Mouse (Mus musculus): ENCODE data around the gene Gpx2. TPM values are rescaled to one million over a fixed set of nuclear protein-coding genes. Genes with fewer than 3 reads are reported as not detected.
A peak's percentile ranks its signal among the peaks of the same experiment; 100 is the strongest.

The Gpx2 gene
- polyA plus RNA-seq, 1 experiment from 2014 or later, result not detected

DNA sequence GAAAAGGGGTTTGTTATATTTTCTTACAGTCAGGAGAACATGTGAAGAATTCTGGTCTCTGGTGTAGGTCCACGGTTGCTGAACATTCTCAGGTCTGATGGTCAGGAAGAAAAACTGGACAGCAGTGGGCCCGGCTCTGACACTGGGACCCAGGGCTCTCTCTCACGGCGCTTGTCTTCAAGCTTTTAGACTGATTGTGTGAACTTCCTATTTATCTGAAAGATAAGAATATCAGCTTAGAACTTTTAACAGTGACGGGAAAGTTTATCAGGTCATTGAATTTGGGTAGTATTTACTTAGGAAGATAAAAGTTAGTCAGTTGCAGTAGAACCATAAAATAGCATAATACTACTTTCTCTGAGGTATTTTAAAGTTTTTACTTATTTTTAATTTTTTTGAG lies 18.5 kb downstream of the Gpx2 start:
- H3K36me3 ChIP-seq (ENCODE audit: control insufficient read depth, insufficient read depth, low read length), result no peaks in the 10 kb centered on the region
- no peaks in the 10 kb centered on the region for H3K4me1 ChIP-seq (ENCODE audit: control insufficient read depth, insufficient read depth, low read length)
- no peak overlapping the region for H3K4me3 ChIP-seq (ENCODE audit: low read depth, low read length)
- peak; percentile 59 for DNase-seq (ENCODE audit: low spot score, missing footprints)
- 90% methylated on average over 5 of the region's 5 CpGs for WGBS
- no peaks in the 10 kb centered on the region for H3K27me3 ChIP-seq (ENCODE audit: control insufficient read depth, insufficient read depth, low read length)
- H3K4me2 ChIP-seq, result no peak overlapping the region
- no peaks in the 10 kb centered on the region for H3K9me3 ChIP-seq (ENCODE audit: control insufficient read depth, low read length)
- H3K9ac ChIP-seq (ENCODE audit: low read length), result no peak overlapping the region
- no peak for ATAC-seq (ENCODE audit: low FRiP score)
- no peak overlapping the region for H3K27ac ChIP-seq (ENCODE audit: low read depth, low read length)

- no peaks in the 10 kb centered on the region for H3K4me1 ChIP-seq (ENCODE audit: control insufficient read depth, insufficient read depth, low read length)
- no peaks in the 10 kb centered on the region for H3K36me3 ChIP-seq (ENCODE audit: control insufficient read depth, insufficient read depth, low read length)
- peak; percentile 8 for DNase-seq (ENCODE audit: low spot score, missing footprints)
- H3K27ac ChIP-seq (ENCODE audit: low read depth, low read length), result no peak overlapping the region
- H3K27me3 ChIP-seq (ENCODE audit: control insufficient read depth, insufficient read depth, low read length), result no peaks in the 10 kb centered on the region
- 73% methylated on average over 4 of the region's 4 CpGs for WGBS
- no peak overlapping the region for H3K4me2 ChIP-seq
- H3K4me3 ChIP-seq (ENCODE audit: low read depth, low read length), result no peak overlapping the region
- no peaks in the 10 kb centered on the region for H3K9me3 ChIP-seq (ENCODE audit: control insufficient read depth, low read length)
- ATAC-seq (ENCODE audit: low FRiP score), result no peak
- H3K9ac ChIP-seq (ENCODE audit: low read length), result no peak overlapping the region
Observed at GRCm38 (mm10) chr12:76775132-76775531, 20.2 kb downstream of the Gpx2 start.

- no peak overlapping the region for H3K27ac ChIP-seq (ENCODE audit: low read depth, low read length)
- no peak overlapping the region for H3K9ac ChIP-seq (ENCODE audit: low read length)
- H3K4me2 ChIP-seq, result no peak overlapping the region
- no peaks in the 10 kb centered on the region for H3K4me1 ChIP-seq (ENCODE audit: control insufficient read depth, insufficient read depth, low read length)
- H3K9me3 ChIP-seq (ENCODE audit: control insufficient read depth, low read length), result no peaks in the 10 kb centered on the region
- DNase-seq (ENCODE audit: low spot score, missing footprints) (no peak), ATAC-seq (ENCODE audit: low FRiP score) (no peak)
- H3K27me3 ChIP-seq (ENCODE audit: control insufficient read depth, insufficient read depth, low read length), result no peaks in the 10 kb centered on the region
- H3K4me3 ChIP-seq (ENCODE audit: low read depth, low read length), result no peak overlapping the region
- no peaks in the 10 kb centered on the region for H3K36me3 ChIP-seq (ENCODE audit: control insufficient read depth, insufficient read depth, low read length)
- 83% methylated on average over 3 of the region's 3 CpGs for WGBS
Observed at GRCm38 (mm10) chr12:76774652-76775051, 20.7 kb downstream of the Gpx2 start.

GRCm38 (mm10) chr12:76771540-76771939 lies 23.8 kb downstream of the Gpx2 start:
- 92% methylated on average over 5 of the region's 5 CpGs for WGBS
- Histone ChIP-seq H3K4me1 (ENCODE audit: control insufficient read depth, insufficient read depth, low read length) (no peaks in the 10 kb centered on the region), H3K27ac (ENCODE audit: low read depth, low read length) (no peak overlapping the region), H3K4me2 (no peak overlapping the region), H3K9ac (ENCODE audit: low read length) (no peak overlapping the region), H3K9me3 (ENCODE audit: control insufficient read depth, low read length) (no peaks in the 10 kb centered on the region), H3K27me3 (ENCODE audit: control insufficient read depth, insufficient read depth, low read length) (no peaks in the 10 kb centered on the region), H3K36me3 (ENCODE audit: control insufficient read depth, insufficient read depth, low read length) (no peaks in the 10 kb centered on the region), H3K4me3 (ENCODE audit: low read depth, low read length) (no peak overlapping the region)
- no peak for ATAC-seq (ENCODE audit: low FRiP score)
- DNase-seq (ENCODE audit: low spot score, missing footprints), result peak; percentile 51

DNA sequence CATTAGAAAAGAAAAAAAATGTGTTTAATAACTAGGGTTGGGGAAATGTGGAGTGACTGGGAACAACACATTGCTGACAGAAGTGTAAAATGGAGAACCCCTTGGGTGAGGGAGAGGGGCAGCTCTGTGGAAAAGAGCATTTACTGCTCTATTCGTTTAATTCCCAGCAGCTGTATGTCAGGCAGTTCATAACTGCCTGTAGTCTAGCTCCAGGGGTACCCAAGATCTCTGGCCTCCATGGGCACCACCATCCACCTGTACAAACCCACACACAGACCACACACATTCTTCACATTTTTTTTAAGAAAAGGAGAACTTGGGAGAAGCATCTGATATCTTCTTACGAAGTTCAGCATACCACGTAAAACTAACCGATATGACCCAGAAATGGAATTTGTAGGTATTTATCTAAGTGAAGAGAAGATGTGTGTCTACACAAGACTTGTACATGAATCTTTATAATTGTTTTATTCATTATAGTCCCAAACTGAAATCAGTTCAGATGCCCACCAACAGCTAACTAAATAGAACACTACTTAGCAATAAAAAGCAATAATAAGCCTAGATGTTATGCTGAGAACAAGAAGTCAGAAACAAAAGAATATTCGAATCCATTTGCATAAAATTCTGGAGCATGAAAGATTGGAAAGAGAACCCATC lies 24.4 kb downstream of the Gpx2 start:
- Histone ChIP-seq H3K4me3 (ENCODE audit: low read depth, low read length) (no peak overlapping the region), H3K9ac (ENCODE audit: low read length) (no peak overlapping the region), H3K27me3 (ENCODE audit: control insufficient read depth, insufficient read depth, low read length) (no peaks in the 10 kb centered on the region), H3K9me3 (ENCODE audit: control insufficient read depth, low read length) (no peaks in the 10 kb centered on the region), H3K4me1 (ENCODE audit: control insufficient read depth, insufficient read depth, low read length) (peaks cover 2% of the 10 kb centered on the region; the same call in 1 of the 2 replicates), H3K27ac (ENCODE audit: low read depth, low read length) (no peak overlapping the region), H3K36me3 (ENCODE audit: control insufficient read depth, insufficient read depth, low read length) (no peaks in the 10 kb centered on the region), H3K4me2 (no peak overlapping the region)
- WGBS, result 89% methylated on average over 5 of the region's 5 CpGs
- DNase-seq (ENCODE audit: low spot score, missing footprints), result peak; percentile 60
- ATAC-seq (ENCODE audit: low FRiP score), result no peak

- WGBS, result 32% methylated on average over 20 of the region's 20 CpGs
- Histone ChIP-seq H3K27me3 (ENCODE audit: control insufficient read depth, insufficient read depth, low read length) (no peaks in the 10 kb centered on the region), H3K9ac (ENCODE audit: low read length) (peak overlapping the region; percentile 71), H3K4me3 (ENCODE audit: low read depth, low read length) (peak overlapping the region; percentile 53), H3K27ac (ENCODE audit: low read depth, low read length) (no peak overlapping the region), H3K36me3 (ENCODE audit: control insufficient read depth, insufficient read depth, low read length) (no peaks in the 10 kb centered on the region), H3K4me2 (peak overlapping the region; percentile 44), H3K9me3 (ENCODE audit: control insufficient read depth, low read length) (no peaks in the 10 kb centered on the region), H3K4me1 (ENCODE audit: control insufficient read depth, insufficient read depth, low read length) (peaks cover 4% of the 10 kb centered on the region; the same call in 1 of the 2 replicates)
- DNase-seq (ENCODE audit: low spot score, missing footprints), result peak; percentile 92
- ATAC-seq (ENCODE audit: low FRiP score), result peak; percentile 22
Observed at GRCm38 (mm10) chr12:76765901-76766630, 29.3 kb downstream of the Gpx2 start.

DNA sequence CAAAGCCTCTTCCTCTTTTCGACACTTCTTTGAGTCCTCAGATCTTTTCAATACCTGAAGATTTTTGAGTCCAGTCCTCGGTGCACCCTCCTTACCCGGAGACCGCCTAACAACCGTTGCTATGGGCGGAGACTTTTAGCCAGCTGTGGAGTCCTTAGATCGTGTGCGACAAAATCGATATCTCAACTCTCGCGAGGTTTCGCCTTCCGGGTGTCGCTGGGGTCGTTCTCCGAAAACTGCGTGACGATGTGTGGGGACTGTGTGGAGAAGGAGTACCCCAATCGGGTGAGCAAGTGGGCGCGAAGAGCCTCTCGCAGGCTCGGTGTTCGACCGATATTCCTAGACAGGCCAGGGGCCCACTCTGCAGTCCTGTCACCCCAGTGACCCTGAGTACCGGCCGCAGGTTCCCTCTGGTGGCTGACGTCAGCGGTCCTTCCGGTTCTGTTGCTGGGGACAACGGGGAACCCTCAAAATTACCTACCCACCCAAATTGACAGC lies 30.0 kb downstream of the Gpx2 start, which contains the start of the genes Churc1 and Fntb:
TSS of gene Churc1 (plus strand) at position 185 of the 498 bp plus-strand sequence.
TSS of gene Fntb (plus strand) at position 236 of the 498 bp plus-strand sequence.
- H3K4me2 ChIP-seq, result peak within 1 kb of the TSS; percentile 44
- peak within 1 kb of the TSS; percentile 53 for H3K4me3 ChIP-seq (ENCODE audit: low read depth, low read length)
- H3K27me3 ChIP-seq (ENCODE audit: control insufficient read depth, insufficient read depth, low read length), result no peaks in the 10 kb centered on the region
- H3K9me3 ChIP-seq (ENCODE audit: control insufficient read depth, low read length), result no peaks in the 10 kb centered on the region
- ATAC-seq (ENCODE audit: low FRiP score) (peak; percentile 98), DNase-seq (ENCODE audit: low spot score, missing footprints) (peak; percentile 99)
- H3K4me1 ChIP-seq (ENCODE audit: control insufficient read depth, insufficient read depth, low read length), result peaks cover 4% of the 10 kb centered on the region; the same call in 1 of the 2 replicates
- 0 out of 2 replicates have a peak within 1 kb of the TSS, but pooled peaks have one; percentile 12 for H3K27ac ChIP-seq (ENCODE audit: low read depth, low read length)
- no peaks in the 10 kb centered on the region for H3K36me3 ChIP-seq (ENCODE audit: control insufficient read depth, insufficient read depth, low read length)
- H3K9ac ChIP-seq (ENCODE audit: low read length), result peak within 1 kb of the TSS; percentile 71
- under 1% methylated on average over 31 of the region's 31 CpGs for WGBS

GRCm38 (mm10) chr12:76752652-76753318 lies 42.6 kb downstream of the Gpx2 start:
- Histone ChIP-seq H3K27me3 (ENCODE audit: control insufficient read depth, insufficient read depth, low read length) (no peaks in the 10 kb centered on the region), H3K4me1 (ENCODE audit: control insufficient read depth, insufficient read depth, low read length) (no peaks in the 10 kb centered on the region), H3K36me3 (ENCODE audit: control insufficient read depth, insufficient read depth, low read length) (no peaks in the 10 kb centered on the region), H3K4me2 (no peak overlapping the region), H3K27ac (ENCODE audit: low read depth, low read length) (no peak overlapping the region), H3K4me3 (ENCODE audit: low read depth, low read length) (no peak overlapping the region), H3K9me3 (ENCODE audit: control insufficient read depth, low read length) (no peaks in the 10 kb centered on the region), H3K9ac (ENCODE audit: low read length) (no peak overlapping the region)
- ATAC-seq (ENCODE audit: low FRiP score) (0 out of 2 replicates have a peak, but pooled peaks have one; percentile 55), DNase-seq (ENCODE audit: low spot score, missing footprints) (peak; percentile 93)
- 52% methylated on average over 14 of the region's 14 CpGs for WGBS

All from midbrain, embryonic 11.5 days (tissue).